Mouse (Mus musculus) G1E (cell line): ENCODE measurements around the gene Lrp11.

Experiments
- CTCF ChIP-seq: IDR thresholded peaks from 2 replicates; pipeline ENCODE4 v1.5.1; 2012; ENCODE audit warnings: low read depth, low read length, inconsistent platforms, mixed read lengths
- GATA1 ChIP-seq: IDR thresholded peaks from 2 replicates; pipeline ENCODE4 v1.6.1; 2012; ENCODE audit warnings: borderline replicate concordance, low read length, inconsistent platforms, mixed read lengths

DNA sequence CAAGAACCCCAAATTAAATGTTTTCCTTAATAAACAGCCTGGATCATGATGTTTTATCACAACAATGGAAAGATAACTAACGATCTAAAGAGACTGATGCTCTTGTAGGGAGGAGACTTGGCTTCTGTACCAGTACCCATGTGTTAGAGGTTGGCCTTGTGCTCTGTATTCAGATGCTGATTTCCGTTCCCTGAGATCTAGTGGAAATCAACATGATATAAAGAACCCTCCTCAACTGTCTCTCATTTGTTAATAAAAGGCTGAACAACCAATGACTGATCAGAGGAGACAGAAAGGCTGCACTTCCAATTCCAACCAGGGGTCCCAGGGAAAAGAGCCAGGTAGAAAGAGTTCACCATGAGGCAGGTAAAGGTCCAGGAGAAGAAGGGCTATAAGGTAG is 56.3 kb downstream of the Lrp11 start:
- TF ChIP-seq CTCF (no peak), GATA1 (no peak)
